Mouse (Mus musculus) layer of hippocampus, adult 8-10 months (tissue): ENCODE measurements around the gene Abhd13. TPM values are rescaled to one million over a fixed set of nuclear protein-coding genes. Genes with fewer than 3 reads are reported as not detected.

Experiments
- DNase-seq, 2 experiments: peaks; one replicate each; pipeline ENCODE4 v3.0.0; 2022; ENCODE audit warnings: low spot score in 2 of 2
- total RNA-seq, 4 experiments: library from RNA; stranded (reverse); gene quantifications; 2 replicates each; pipeline ENCODE4 v1.2.4; 2022

The Abhd13 gene
- total RNA-seq, 4 experiments from 2014 or later = 25.9 to 27.3 (median 26.9) TPM

DNA sequence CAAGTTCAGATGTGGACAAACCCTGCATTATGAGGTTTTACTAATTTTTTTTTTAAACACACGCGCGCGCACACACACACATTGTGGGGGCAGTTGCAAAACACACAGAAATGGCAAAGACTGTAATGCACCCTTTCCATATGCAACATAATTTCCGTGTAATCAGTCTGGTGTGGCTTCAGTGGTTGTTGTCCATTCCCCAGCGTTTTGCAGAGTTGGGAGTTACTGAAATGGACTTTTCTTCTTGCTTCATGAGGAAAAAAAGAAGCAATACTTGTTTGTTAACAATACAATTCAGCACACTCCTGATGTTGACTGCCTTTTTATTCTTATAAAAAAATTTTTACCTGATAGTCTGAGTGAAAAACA is 30.1 kb downstream of the Abhd13 start:
- DNase-seq = no peak

DNA sequence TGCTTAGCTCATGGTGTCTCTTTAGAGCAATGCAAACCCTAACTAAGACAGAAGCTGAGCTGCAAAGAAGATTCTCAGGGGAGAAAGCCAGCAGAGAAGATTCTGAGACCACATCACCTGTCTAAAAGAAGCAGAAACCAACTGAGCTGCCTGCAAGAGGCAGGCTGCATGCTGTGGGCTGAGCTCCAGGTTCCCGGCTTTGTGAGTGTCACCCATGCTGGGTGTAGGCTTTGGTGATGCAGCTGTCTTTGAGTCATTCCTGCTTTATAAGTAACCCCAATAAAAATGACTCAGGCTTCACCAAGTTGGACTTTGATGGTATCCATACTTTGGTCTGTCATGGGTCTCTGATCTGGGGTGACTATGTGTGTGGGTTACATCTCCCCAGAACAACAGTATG is 38.7 kb downstream of the Abhd13 start:
- DNase-seq = no peak

GRCm38 (mm10) chr8:10017231-10017630 is 39.7 kb downstream of the Abhd13 start:
- peak; percentile 17 to 32 for DNase-seq

DNA sequence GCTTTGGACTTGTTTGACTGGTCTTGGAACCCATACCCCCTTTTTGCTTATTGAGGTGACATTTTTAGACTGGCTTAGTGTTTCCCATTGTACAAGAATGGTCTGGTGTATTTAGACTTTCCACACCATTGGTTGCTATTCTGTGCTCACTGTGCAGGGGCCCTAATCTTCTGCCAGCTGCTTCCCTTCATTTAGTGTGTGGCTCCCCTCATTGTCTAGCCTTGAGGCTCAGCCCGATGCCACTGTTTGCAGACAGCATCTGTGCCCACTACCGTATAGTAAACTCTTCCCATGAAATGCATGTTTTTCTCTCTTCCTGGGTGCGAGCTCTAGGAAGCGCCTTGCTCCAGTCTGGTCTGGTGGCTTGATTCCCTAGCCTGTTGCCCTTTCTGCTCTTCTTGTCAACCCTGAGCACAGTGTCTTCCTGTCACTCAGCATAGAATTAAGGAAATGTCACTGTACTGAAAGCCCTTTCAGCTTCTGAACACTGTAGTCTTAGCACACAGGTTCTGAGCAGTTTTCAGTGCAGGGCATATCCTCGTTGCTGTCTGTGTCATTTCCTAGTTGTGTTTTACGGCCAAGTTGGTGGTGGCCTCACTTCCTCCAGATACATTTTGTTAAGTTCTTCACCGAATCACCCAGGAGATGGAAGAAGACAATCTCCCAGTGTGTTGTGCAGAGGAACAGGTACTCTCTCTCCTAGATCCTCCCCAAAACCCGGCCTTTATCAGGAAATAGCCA is 53.0 kb downstream of the Abhd13 start:
- no peak for DNase-seq

- DNase-seq = no peak
Observed at GRCm38 (mm10) chr8:10031177-10031576, 53.7 kb downstream of the Abhd13 start.

GRCm38 (mm10) chr8:10040866-10041265 is 63.4 kb downstream of the Abhd13 start:
- DNase-seq = no peak

Other genes starting within 250 kb of the Abhd13 start
- 100 to 1,000 TPM; 108 to 119 (median 115) TPM for gene Fam155a, start 206.5 kb upstream of the Abhd13 start, total RNA-seq
- gene Gm10217, start 113.5 kb upstream of the Abhd13 start, total RNA-seq = not detected
- 10 to 100 TPM; 11.1 to 12.9 (median 12.1) TPM for gene Lig4, start within 50 bp of the Abhd13 start, total RNA-seq
- gene Tnfsf13b, start 28.8 kb downstream of the Abhd13 start, total RNA-seq = 1 to 10 TPM; 1.7 to 7.8 (median 5.0) TPM
- 10 to 100 TPM; 18.7 to 22.9 (median 20.2) TPM for gene Myo16, start 176.2 kb downstream of the Abhd13 start, total RNA-seq